Mouse (Mus musculus) megakaryocyte, embryonic 14.5 days (primary cell): ENCODE data around the gene Hba-a1.
"Not testable (repeated sequence)": the region's sequence is repeated elsewhere in the genome, so short reads cannot be mapped to it uniquely, and the experiment has no call there.

Experiments
- FLI1 ChIP-seq: IDR thresholded peaks from 2 replicates; pipeline ENCODE4 v1.6.1; 2012; ENCODE audit warnings: low read length, inconsistent platforms, mixed read lengths
- GATA1 ChIP-seq: IDR thresholded peaks from 3 replicates; pipeline ENCODE4 v1.6.1; 2012; ENCODE audit warnings: mixed read lengths, low read length, inconsistent platforms, borderline replicate concordance

GRCm38 (mm10) chr11:32296203-32296602, 12.9 kb downstream of the Hba-a1 start, which contains the start of gene Hba-a2:
- not testable (repeated sequence) for TF ChIP-seq GATA1, FLI1
